Mouse (Mus musculus): ENCODE results near the gene Ankrd33b. TPM values are rescaled to one million over a fixed set of nuclear protein-coding genes. Genes with fewer than 3 reads are reported as not detected.

Gene Ankrd33b
- polyA plus RNA-seq, 1 experiment from 2014 or later: 3.0 TPM

GRCm38 (mm10) chr15:31243260-31243659 is 124.3 kb downstream of the Ankrd33b start:
- H3K4me3 ChIP-seq (ENCODE audit: low read depth, low read length): no peak overlapping the region
- no peak for ATAC-seq (ENCODE audit: insufficient read depth)
- TF ChIP-seq CTCF (IDR thresholded peaks at IDR 0.05; ENCODE audit: low read depth): no peak

More at GRCm38 (mm10) chr15:31243260-31243659, 124.3 kb downstream of the Ankrd33b start:
- Histone ChIP-seq H3K4me2 (no peak overlapping the region), H3K4me1 (ENCODE audit: insufficient read depth) (no peaks in the 10 kb centered on the region), H3K27ac (ENCODE audit: low read depth) (no peak overlapping the region), H3K9me3 (ENCODE audit: low read depth, low read length) (no peaks in the 10 kb centered on the region), H3K36me3 (ENCODE audit: insufficient read depth) (peaks cover 9% of the 10 kb centered on the region), H3K27me3 (ENCODE audit: insufficient read depth, low read length) (no peaks in the 10 kb centered on the region), H3K9ac (no peak overlapping the region)
- no peak for DNase-seq
- 70% methylated on average over 10 of the region's 10 CpGs for WGBS

Other genes starting within 250 kb of the Ankrd33b start
- 97.1 and 99.2 TPM in 2 replicates for gene Dap, start 143.4 kb downstream of the Ankrd33b start, polyA plus RNA-seq (2014; fragmentation: Nextera tagmentation; extraction: Ambion mirVana)
- gene Ropn1l, start 86.0 kb upstream of the Ankrd33b start, polyA plus RNA-seq (2014; fragmentation: Nextera tagmentation; extraction: Ambion mirVana): 2.3 and 2.6 TPM in 2 replicates
- gene March6, start 163.3 kb upstream of the Ankrd33b start, polyA plus RNA-seq (2014; fragmentation: Nextera tagmentation; extraction: Ambion mirVana): 35.7 and 37.0 TPM in 2 replicates
- 4.5 and 5.2 TPM in 2 replicates for gene Cmbl, start 197.7 kb upstream of the Ankrd33b start, polyA plus RNA-seq (2014; fragmentation: Nextera tagmentation; extraction: Ambion mirVana)
- gene Cct5, start 234.1 kb upstream of the Ankrd33b start, polyA plus RNA-seq (2014; fragmentation: Nextera tagmentation; extraction: Ambion mirVana): 600 and 601 TPM in 2 replicates
- gene Fam173b, start 234.1 kb upstream of the Ankrd33b start, polyA plus RNA-seq (2014; fragmentation: Nextera tagmentation; extraction: Ambion mirVana): 13.2 and 15.0 TPM in 2 replicates

All from lung, embryonic 14.5 days (tissue).